Comparison of ENCODE assay signal across 16 mouse cellular contexts in the genomic region with DNA sequence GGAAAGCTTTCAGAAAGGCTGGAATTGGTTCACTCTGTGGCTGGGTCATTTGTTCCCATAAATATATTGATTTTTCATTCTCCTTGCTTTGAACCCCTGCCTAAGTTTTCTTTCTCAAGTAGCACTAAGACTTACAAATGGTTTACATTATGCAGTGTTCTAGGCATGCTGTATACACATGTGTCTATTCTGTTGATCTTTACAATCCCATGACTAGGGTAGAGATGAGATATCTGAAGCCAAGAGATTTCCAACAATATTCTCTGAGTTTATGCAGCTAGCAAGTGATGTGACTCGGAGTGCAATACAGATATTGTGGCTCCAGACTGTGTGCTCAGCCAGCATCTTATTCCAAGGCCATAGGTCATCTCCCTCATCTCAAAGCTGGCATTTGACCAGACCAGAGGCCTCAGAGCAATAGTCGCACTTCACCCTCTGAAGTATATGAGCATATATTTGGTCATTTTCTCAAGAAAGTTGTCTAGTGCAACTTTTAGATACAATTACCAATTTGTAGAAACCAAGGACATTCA.
"Had no signal": no experiment of that assay in that cellular context is flagged by ENCODE, and none has a peak within 500 bp of the region (broad histone marks: within the 10 kb centered on the region; RNA-seq: fewer than 3 reads in every experiment).

No protein-coding gene starts in this region.

- ATAC-seq: intestine, postnatal 0 days; liver, embryonic 12.5 days; midbrain, embryonic 15.5 days had no signal

- H3K9ac ChIP-seq: liver, embryonic 12.5 days; liver, embryonic 15.5 days; midbrain, embryonic 12.5 days; midbrain, embryonic 15.5 days; neural tube, embryonic 12.5 days; neural tube, embryonic 15.5 days had no signal

- H3K4me3 ChIP-seq: left cerebral cortex, adult 2 months; liver, embryonic 12.5 days; liver, embryonic 15.5 days; midbrain, embryonic 12.5 days; midbrain, embryonic 15.5 days; neural tube, embryonic 12.5 days; neural tube, embryonic 15.5 days had no signal

- H3K36me3 ChIP-seq: liver, embryonic 12.5 days; liver, embryonic 15.5 days; midbrain, embryonic 12.5 days; midbrain, embryonic 15.5 days; neural tube, embryonic 12.5 days; neural tube, embryonic 15.5 days had no signal

- DNase-seq: kidney, postnatal 10 days; kidney, postnatal 36 days; layer of hippocampus, postnatal 36 days; right cerebral cortex, adult 18-20 months; right cerebral cortex, postnatal 14 days; right cerebral cortex, postnatal 4 days; thymus, postnatal 25 days had no signal

- H3K9me3 ChIP-seq: liver, embryonic 12.5 days; liver, embryonic 15.5 days; midbrain, embryonic 12.5 days; midbrain, embryonic 15.5 days; neural tube, embryonic 12.5 days; neural tube, embryonic 15.5 days had no signal

- H3K4me1 ChIP-seq: liver, embryonic 15.5 days; midbrain, embryonic 12.5 days; midbrain, embryonic 15.5 days had no signal

- H3K27me3 ChIP-seq: liver, embryonic 12.5 days; liver, embryonic 15.5 days; midbrain, embryonic 12.5 days; midbrain, embryonic 15.5 days; neural tube, embryonic 12.5 days; neural tube, embryonic 15.5 days had no signal

- H3K27ac ChIP-seq: left cerebral cortex, adult 2 months; liver, embryonic 12.5 days; liver, embryonic 15.5 days; macrophage; midbrain, embryonic 12.5 days; midbrain, embryonic 15.5 days; neural tube, embryonic 12.5 days; neural tube, embryonic 15.5 days had no signal

- H3K4me2 ChIP-seq: liver, embryonic 12.5 days; liver, embryonic 15.5 days; midbrain, embryonic 12.5 days; midbrain, embryonic 15.5 days; neural tube, embryonic 12.5 days; neural tube, embryonic 15.5 days had no signal
